Mouse (Mus musculus) midbrain, embryonic 10.5 days (tissue): ENCODE measurements around the gene Synpr. TPM values are rescaled to one million over a fixed set of nuclear protein-coding genes. Genes with fewer than 3 reads are reported as not detected.

Source experiments
- DNase-seq: peaks from one replicate; pipeline ENCODE4 v3.0.0-alpha.2; 2017; ENCODE audit warnings: low spot score
- H3K27ac ChIP-seq: fragments of 300-500 bp; sonication (generic); replicated peaks from 2 replicates; pipeline ENCODE4 v1.5.1; 2016; ENCODE audit warnings: mild to moderate bottlenecking
- H3K27me3 ChIP-seq: fragments of 300-500 bp; sonication (generic); 2 replicates; pipeline ENCODE4 v1.6.1; 2016; ENCODE audit warnings: low read depth, mild to moderate bottlenecking; ENCODE audit not compliant: poor library complexity, severe bottlenecking
- H3K36me3 ChIP-seq: fragments of 300-500 bp; sonication (generic); 2 replicates; pipeline ENCODE4 v1.6.1; 2016; ENCODE audit warnings: mild to moderate bottlenecking, moderate library complexity
- H3K4me1 ChIP-seq: fragments of 300-500 bp; sonication (generic); 2 replicates; pipeline ENCODE4 v1.6.1; 2016
- H3K4me3 ChIP-seq: fragments of 300-500 bp; sonication (generic); 2 replicates; pipeline ENCODE4 v1.5.1; 2016; ENCODE audit warnings: mild to moderate bottlenecking, moderate library complexity
- H3K9me3 ChIP-seq: fragments of 300-500 bp; sonication (generic); replicated peaks from 2 replicates; pipeline ENCODE4 v1.6.1; 2016; ENCODE audit warnings: mild to moderate bottlenecking
- WGBS: fragments of 180-500 bp; shearing (Covaris S2); methylation state at CpG from one replicate; pipeline ENCODE4 v1.1.7; 2016; 5-methylcytosine and 5-hydroxymethylcytosine counted together
- polyA plus RNA-seq: library from polyadenylated mRNA; unstranded; fragments of >200 nt; fragmentation: Nextera tagmentation; extraction: Ambion mirVana; gene quantifications from 2 replicates; pipeline ENCODE4 v1.2.1, GENCODE M21; 2016

The Synpr gene
- polyA plus RNA-seq, 1 experiment from 2014 or later, result 2.6 TPM

DNA sequence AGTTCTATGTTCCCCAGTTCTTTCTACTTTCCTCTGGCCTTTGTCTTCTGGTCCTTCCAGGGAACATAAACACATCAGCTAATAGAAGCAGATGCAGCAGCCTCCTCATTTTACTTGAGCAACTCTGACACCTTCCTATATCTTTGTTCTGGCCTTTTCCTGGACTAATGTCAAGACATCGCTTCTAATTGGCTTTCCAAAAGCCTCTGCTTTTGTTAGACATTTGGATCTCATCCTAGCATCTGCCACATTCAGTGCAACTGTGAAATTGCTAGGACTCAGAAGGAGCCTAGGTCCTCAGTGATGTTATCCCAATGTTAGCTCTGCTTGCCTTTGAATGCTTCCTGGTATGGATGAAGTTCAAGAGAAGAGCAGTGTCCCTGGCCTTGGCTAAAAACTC, 193.2 kb downstream of the Synpr start:
- Histone ChIP-seq H3K4me3 (no peak overlapping the region), H3K4me1 (no peaks in the 10 kb centered on the region), H3K9me3 (no peaks in the 10 kb centered on the region), H3K27ac (no peak overlapping the region), H3K36me3 (no peaks in the 10 kb centered on the region), H3K27me3 (no peaks in the 10 kb centered on the region)
- DNase-seq, result no peak
- 87% methylated on average over 1 of the region's 1 CpGs for WGBS

DNA sequence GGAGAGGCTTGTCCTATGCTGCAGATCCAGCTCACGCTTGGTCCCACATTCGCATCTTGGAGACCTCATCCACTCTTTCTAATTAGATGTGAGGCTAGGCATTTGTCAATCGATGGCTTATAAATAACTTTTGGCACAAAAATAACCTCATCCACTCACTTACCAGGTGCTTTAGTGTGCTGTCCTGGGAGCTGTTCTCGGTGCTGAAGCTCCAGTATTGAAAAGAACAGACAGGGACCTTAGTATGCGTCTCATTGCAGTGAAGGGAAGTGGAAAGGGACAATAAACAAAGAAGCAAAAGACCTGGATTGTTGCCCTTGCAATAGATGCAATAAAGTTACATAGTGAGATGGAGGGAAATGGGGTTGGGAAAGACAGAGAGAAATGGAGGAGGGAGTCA, 220.8 kb downstream of the Synpr start:
- 69% methylated on average over 5 of the region's 5 CpGs for WGBS
- Histone ChIP-seq H3K4me1 (no peaks in the 10 kb centered on the region), H3K27me3 (no peaks in the 10 kb centered on the region), H3K4me3 (no peak overlapping the region), H3K36me3 (no peaks in the 10 kb centered on the region), H3K9me3 (no peaks in the 10 kb centered on the region), H3K27ac (no peak overlapping the region)
- no peak for DNase-seq

DNA sequence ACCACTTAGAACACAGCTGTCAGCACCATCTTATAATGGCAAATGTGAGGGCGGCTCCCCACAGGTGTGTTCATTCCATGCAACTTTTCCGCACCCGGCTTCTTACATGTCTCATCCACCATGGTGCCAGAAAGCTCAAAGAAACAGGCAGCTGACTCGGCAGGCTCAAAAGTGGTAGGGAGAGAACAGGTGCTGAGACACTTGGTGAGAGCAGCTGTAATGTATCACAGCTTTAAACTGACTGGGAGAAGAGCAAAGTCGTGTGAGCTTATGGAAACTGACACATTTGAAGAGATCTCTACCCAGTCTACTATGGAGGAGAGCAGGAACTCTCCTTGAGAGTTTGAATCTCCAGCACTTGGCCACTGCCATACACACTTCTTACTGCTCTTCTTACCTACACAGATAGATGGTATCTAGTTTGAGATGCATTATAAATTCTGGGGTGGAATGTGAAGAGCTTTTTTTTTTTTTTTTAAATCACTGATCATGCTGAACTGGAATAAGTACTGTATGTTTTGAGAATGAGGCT, 234.1 kb downstream of the Synpr start:
- no peak for DNase-seq
- H3K4me3 ChIP-seq, result no peak overlapping the region
- peaks cover 6% of the 10 kb centered on the region; the same call in 1 of the 2 replicates for H3K4me1 ChIP-seq
- whole genome bisulfite sequencing, result 93% methylated on average over 5 of the region's 5 CpGs
- no peaks in the 10 kb centered on the region for H3K27me3 ChIP-seq
- no peaks in the 10 kb centered on the region for H3K9me3 ChIP-seq
- no peaks in the 10 kb centered on the region for H3K36me3 ChIP-seq
- H3K27ac ChIP-seq, result no peak overlapping the region

DNA sequence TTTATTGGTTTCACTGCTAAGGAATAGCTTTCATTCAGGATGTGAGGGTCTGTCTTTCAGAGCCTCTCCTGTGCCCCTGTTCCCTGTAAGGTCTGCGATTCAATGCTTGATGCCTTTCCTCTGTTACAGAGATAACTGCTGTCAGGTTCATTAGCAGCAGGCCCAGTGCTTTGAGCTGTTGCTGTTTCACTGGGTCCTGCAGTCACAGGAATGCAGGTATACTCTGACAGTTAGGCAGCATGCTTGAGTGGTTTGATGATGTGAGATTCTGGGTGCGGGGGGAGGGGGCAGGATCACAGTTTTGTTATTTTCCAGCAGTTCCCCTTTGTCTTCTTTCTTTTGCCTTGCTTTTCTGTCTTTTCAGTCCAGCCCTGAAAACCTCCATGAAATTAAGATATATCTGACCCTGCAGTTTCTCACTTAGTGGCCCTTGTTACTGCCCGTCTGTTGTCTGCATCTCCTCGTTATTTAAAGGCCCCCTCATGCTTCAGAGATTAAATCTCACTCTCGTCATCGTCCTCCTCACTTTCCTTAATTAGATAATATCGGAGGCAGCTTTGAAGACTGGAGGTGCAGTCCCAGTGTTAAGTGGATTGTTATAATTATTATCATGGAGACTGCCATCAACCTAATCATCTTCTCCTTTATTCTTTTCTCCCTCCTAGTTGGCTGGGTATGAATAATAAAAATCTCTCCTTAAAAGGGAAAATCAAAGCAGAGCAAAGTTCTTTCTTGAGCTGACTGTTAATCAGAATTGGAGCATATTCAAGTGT, 234.8 kb downstream of the Synpr start:
- WGBS, result 69% methylated on average over 7 of the region's 7 CpGs
- Histone ChIP-seq H3K27ac (no peak overlapping the region), H3K36me3 (no peaks in the 10 kb centered on the region), H3K4me1 (peaks cover 6% of the 10 kb centered on the region; the same call in 1 of the 2 replicates), H3K4me3 (no peak overlapping the region), H3K27me3 (no peaks in the 10 kb centered on the region), H3K9me3 (no peaks in the 10 kb centered on the region)
- DNase-seq, result no peak

DNA sequence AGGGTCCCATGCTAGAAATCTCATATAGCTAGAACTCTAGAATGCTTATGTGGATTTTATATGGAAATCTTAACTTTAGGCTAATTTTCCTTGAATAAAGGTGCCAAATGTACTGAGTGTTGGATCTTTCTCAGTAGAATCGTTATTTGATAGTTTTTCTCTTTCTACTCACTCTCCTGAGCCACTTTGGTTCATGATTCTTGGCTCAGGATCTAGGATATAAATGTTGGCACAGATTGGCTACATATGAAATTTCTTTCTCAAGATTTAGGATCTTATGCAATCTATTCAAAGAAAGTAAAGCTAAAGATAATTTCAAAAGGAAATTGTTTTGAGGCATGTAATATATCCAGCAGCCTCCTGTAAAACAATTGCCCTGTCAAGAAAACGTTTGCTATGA, 263.2 kb downstream of the Synpr start:
- Histone ChIP-seq H3K36me3 (no peaks in the 10 kb centered on the region), H3K4me3 (no peak overlapping the region), H3K27ac (no peak overlapping the region), H3K9me3 (no peaks in the 10 kb centered on the region), H3K27me3 (no peaks in the 10 kb centered on the region), H3K4me1 (no peaks in the 10 kb centered on the region)
- DNase-seq, result no peak
- WGBS, result 69% methylated on average over 2 of the region's 2 CpGs

DNA sequence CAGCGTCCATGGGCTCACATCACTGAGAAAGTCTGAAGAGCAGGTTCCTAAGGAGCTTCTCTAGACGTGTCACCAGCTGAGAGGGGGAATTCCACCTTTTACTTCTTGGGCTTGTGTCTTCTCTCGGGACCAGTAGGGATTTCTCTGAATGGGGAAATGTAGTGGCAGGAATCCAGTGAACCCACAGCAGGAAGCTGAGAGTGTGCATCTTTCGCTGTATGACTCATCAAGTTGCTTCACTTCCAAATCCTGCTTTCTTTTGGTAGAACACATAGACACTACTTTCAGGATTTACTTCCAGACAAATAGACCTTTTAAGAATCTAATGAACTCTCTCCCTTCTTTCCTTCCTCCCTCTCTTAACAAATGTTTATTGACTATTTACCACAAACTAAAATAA, 266.6 kb downstream of the Synpr start:
- H3K27ac ChIP-seq, result no peak overlapping the region
- H3K27me3 ChIP-seq, result no peaks in the 10 kb centered on the region
- DNase-seq, result no peak
- H3K36me3 ChIP-seq, result no peaks in the 10 kb centered on the region
- 78% methylated on average over 4 of the region's 4 CpGs for WGBS
- no peak overlapping the region for H3K4me3 ChIP-seq
- H3K4me1 ChIP-seq, result no peaks in the 10 kb centered on the region
- H3K9me3 ChIP-seq, result no peaks in the 10 kb centered on the region

DNA sequence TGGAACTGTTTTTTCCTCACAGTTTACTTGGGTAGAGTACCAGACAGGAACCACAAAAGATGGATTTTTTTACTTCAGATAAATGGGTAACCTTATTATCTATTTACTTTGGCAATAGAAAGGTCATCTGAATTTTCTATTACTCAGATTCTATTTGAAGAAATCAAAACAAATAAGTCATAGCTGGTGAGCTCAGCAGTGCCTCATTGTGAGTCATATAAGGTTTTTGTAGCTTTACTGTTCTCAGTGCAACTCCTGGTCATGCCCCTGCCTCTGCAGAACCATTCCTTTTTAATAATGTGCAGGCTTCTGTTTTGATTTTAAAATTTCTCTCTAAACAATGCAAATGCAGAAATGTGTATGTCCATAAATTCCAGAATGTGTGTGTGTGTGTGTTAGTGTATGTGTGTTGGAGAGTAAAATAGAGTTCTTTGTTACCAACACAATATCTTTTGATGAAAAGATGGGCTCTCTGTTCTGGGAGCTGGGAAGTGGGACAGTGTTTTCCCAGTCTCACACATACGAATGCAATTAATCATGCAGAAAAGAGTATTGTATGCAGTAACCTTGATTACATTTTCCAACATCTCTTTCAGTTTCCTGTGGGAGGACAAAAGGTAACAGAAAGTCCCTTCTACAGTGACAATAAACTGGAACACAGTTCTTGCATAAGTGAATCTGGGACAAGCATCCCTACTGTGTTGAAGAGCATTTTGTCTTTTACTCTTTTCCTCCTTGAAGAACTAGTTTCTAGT, 269.2 kb downstream of the Synpr start:
- Histone ChIP-seq H3K27ac (no peak overlapping the region), H3K4me3 (no peak overlapping the region)

DNA sequence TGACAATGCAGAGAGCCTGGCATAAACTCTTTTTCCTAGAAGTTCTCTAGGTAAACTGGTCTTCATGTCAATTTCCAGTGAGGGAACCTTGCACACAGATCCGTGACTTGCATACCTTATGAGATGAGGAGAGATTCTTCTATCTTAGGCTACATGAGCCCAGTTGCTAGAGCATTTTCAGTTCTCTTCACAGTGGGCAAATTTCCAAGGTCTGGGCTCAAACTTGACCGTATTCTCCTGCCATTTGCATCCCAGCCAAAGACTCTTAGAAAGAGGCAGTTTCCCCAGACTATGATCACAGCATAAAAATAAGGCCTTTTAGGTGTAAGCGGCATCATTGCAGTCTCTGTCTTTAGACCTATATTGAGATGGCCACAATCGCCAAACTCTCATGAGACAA, 270.1 kb downstream of the Synpr start:
- Histone ChIP-seq H3K36me3 (no peaks in the 10 kb centered on the region), H3K27ac (no peak overlapping the region), H3K9me3 (no peaks in the 10 kb centered on the region), H3K27me3 (no peaks in the 10 kb centered on the region), H3K4me1 (no peaks in the 10 kb centered on the region), H3K4me3 (no peak overlapping the region)
- 88% methylated on average over 4 of the region's 4 CpGs for WGBS
- DNase-seq, result no peak

More for the DNA sequence above, 269.2 kb downstream of the Synpr start:
- Histone ChIP-seq H3K36me3 (no peaks in the 10 kb centered on the region), H3K4me1 (no peaks in the 10 kb centered on the region), H3K27me3 (no peaks in the 10 kb centered on the region), H3K9me3 (no peaks in the 10 kb centered on the region)
- 45% methylated on average over 1 of the region's 1 CpGs for WGBS
- no peak for DNase-seq

DNA sequence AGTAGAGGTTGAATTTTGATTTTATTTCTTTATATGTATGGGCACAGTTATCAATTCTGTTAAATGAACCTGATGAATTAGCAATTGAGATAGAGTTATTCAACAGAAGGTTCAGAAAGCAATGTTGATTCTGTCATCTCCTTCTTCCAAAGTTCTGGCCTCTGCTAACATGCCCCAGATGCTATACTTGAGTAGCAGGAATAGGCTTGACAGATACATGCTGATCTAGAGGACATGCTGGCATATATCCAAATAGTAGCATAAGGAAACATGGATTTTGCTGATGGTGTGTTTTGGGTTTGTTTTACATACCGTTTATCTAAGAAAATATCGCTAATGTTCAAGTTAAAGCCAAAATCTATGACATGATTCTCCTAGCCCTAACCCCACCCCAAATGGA, 273.5 kb downstream of the Synpr start:
- Histone ChIP-seq H3K36me3 (no peaks in the 10 kb centered on the region), H3K4me1 (no peaks in the 10 kb centered on the region), H3K27ac (no peak overlapping the region), H3K4me3 (no peak overlapping the region), H3K27me3 (no peaks in the 10 kb centered on the region), H3K9me3 (no peaks in the 10 kb centered on the region)
- no peak for DNase-seq
- WGBS, result 89% methylated on average over 2 of the region's 2 CpGs

DNA sequence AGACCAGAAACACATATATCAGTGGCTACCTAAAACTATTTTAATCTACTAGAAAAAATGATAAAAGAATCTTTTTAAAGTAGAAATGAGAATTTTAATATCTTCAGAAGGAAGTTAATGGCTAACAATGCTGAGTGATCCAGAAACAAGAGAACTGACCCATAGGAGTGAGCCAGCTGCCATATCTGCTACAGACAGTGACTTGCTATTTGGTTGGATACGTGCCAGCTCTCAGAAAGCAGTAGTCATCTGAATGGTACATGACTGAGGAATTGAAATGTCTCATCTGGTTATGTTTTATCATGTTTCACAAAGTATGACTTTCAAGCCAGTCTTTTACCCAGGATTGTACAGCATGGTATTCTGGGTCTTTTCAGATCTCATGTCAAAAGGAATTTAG, 282.7 kb downstream of the Synpr start:
- Histone ChIP-seq H3K4me1 (no peaks in the 10 kb centered on the region), H3K27me3 (no peaks in the 10 kb centered on the region), H3K36me3 (no peaks in the 10 kb centered on the region), H3K4me3 (no peak overlapping the region), H3K9me3 (no peaks in the 10 kb centered on the region), H3K27ac (no peak overlapping the region)
- WGBS, result 87% methylated on average over 1 of the region's 1 CpGs
- no peak for DNase-seq

DNA sequence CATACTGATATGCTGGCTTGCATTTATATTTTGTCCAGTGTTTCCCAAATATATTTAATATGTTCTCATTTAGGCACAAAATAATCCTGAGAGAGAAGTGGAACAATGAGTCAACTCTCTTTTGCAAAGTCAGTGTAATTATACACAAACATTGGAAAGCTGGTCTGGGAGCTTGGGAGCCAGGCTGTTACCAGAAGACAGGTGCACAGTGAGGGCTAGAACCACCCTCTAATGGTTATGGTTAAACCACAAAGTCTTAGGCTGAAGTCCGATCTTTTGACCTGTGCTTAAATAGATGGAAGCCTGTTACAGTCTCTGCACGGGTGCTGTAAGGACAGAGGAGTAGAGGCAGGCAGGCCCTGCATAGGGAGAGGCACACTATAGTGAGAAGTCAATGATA, 283.4 kb downstream of the Synpr start:
- no peak for DNase-seq

DNA sequence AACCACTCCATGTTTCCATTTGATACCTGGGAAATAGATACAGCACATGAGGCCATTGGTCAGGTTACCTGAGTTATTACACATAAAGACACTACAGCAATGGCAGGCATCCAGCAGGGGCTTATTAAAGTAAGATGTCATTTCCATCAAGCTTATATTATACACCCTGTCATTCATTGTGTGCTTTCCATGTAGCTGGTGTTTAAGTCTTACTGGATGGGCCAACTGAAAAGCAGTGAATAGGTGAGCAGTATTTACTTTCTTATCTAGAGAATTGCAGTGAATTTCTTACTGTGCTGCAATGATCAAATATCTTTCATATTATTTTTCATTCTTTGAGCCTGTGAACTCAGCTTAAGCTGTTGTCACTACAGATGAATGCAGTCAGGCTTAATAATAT, 287.4 kb downstream of the Synpr start:
- Histone ChIP-seq H3K27ac (no peak overlapping the region), H3K27me3 (no peaks in the 10 kb centered on the region), H3K36me3 (no peaks in the 10 kb centered on the region), H3K4me1 (no peaks in the 10 kb centered on the region), H3K4me3 (no peak overlapping the region), H3K9me3 (no peaks in the 10 kb centered on the region)
- DNase-seq, result no peak

More for the DNA sequence above, 283.4 kb downstream of the Synpr start:
- H3K27me3 ChIP-seq, result no peaks in the 10 kb centered on the region
- no peaks in the 10 kb centered on the region for H3K9me3 ChIP-seq
- no peak overlapping the region for H3K27ac ChIP-seq
- no peak overlapping the region for H3K4me3 ChIP-seq
- H3K4me1 ChIP-seq, result no peaks in the 10 kb centered on the region
- H3K36me3 ChIP-seq, result no peaks in the 10 kb centered on the region
- 89% methylated on average over 2 of the region's 2 CpGs for WGBS

DNA sequence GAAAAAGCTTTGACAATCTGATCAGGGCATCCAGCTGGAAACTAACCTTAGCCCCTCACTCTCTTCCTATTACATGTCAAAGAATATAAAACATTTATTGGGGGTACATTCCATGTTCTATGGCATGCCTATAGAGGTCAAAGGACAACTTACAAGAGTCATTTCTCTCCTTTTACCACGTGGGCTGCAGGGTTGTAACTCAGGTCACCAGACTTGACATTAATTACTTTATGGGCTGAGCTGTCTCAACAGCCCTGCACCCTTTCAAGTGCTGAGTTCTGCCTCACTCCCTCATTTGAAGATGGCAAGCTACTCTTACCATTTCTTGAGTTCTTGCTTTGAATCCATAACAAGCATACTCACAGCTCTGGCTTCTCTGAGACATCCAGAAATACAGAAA, 287.9 kb downstream of the Synpr start:
- H3K9me3 ChIP-seq, result no peaks in the 10 kb centered on the region
- no peaks in the 10 kb centered on the region for H3K36me3 ChIP-seq
- no peaks in the 10 kb centered on the region for H3K27me3 ChIP-seq
- H3K4me1 ChIP-seq, result no peaks in the 10 kb centered on the region
- DNase-seq, result no peak
- 33% methylated on average over 1 of the region's 1 CpGs for WGBS
- no peak overlapping the region for H3K4me3 ChIP-seq
- no peak overlapping the region for H3K27ac ChIP-seq
